8 mouse cellular contexts compared by ENCODE assay signal in genomic region chr3:115642846-115643260, GRCm38 (mm10).
DNase-seq lines count a peak whose midpoint lies in the region; ATAC-seq and TF ChIP-seq lines count a peak whose summit lies in the region.

No protein-coding gene starts in this region.

- peak overlapping the region; percentile 67 for H3K4me2 ChIP-seq in heart, embryonic 12.5 days
- H3K4me2 ChIP-seq in kidney, embryonic 16.5 days (replicated peaks; ENCODE audit: low read depth, low read length), result peak overlapping the region; percentile 80
- peak overlapping the region; percentile 79 for H3K4me2 ChIP-seq in liver, embryonic 11.5 days
- H3K4me2 ChIP-seq in myocyte (ENCODE audit: low read depth), result peak overlapping the region; percentile 77

- no peak for TF ChIP-seq POLR2A in brain, embryonic 14.5 days (IDR thresholded peaks at IDR 0.05; ENCODE audit: borderline replicate concordance, extremely low read depth, insufficient read depth, insufficient read length, poor library complexity, severe bottlenecking)
- no peak for TF ChIP-seq POLR2A in myocyte (IDR thresholded peaks at IDR 0.05; ENCODE audit: insufficient read length, low read depth)

- H3K79me2 ChIP-seq in C2C12 (ENCODE audit: control insufficient read depth, insufficient read depth) (no peaks in the 10 kb centered on the region), myocyte (ENCODE audit: control insufficient read depth, insufficient read depth) (no peaks in the 10 kb centered on the region)

- 6% methylated on average over 11 of the region's 11 CpGs for WGBS in heart, embryonic 12.5 days
- WGBS in kidney, embryonic 16.5 days, result 5% methylated on average over 11 of the region's 11 CpGs
- 2% methylated on average over 11 of the region's 11 CpGs for WGBS in liver, embryonic 11.5 days

- H3K9me3 ChIP-seq in erythroblast, embryonic 14.5 days (ENCODE audit: control insufficient read depth, low read length), result peaks cover 3% of the 10 kb centered on the region; the same call in 1 of the 2 replicates
- H3K9me3 ChIP-seq in heart, embryonic 12.5 days (replicated peaks), result no peaks in the 10 kb centered on the region
- H3K9me3 ChIP-seq in kidney, embryonic 16.5 days (ENCODE audit: low read length), result no peaks in the 10 kb centered on the region
- H3K9me3 ChIP-seq in liver, embryonic 11.5 days (ENCODE audit: control insufficient read depth, low read length), result no peaks in the 10 kb centered on the region

- H3ac ChIP-seq in C2C12 (ENCODE audit: control insufficient read depth, insufficient read length, low read depth), result no peak overlapping the region
- no peak overlapping the region for H3ac ChIP-seq in myocyte (ENCODE audit: control insufficient read depth, insufficient read length)

- no peaks in the 10 kb centered on the region for H3K79me3 ChIP-seq in C2C12 (ENCODE audit: low read depth)

- peak overlapping the region; percentile 77 for H3K27ac ChIP-seq in heart, embryonic 12.5 days (ENCODE audit: poor library complexity, severe bottlenecking)
- H3K27ac ChIP-seq in kidney, embryonic 16.5 days (ENCODE audit: low read length), result peak overlapping the region; percentile 43; the same call in 1 of the 2 replicates
- peak overlapping the region; percentile 86; the same call in 1 of the 2 replicates for H3K27ac ChIP-seq in liver, embryonic 11.5 days (ENCODE audit: low read depth, low read length)

- H3K4me3 ChIP-seq in C2C12 (ENCODE audit: insufficient read depth, poor library complexity, severe bottlenecking) (no peak overlapping the region), myocyte (peak overlapping the region; percentile 22)
- H3K4me3 ChIP-seq in erythroblast, embryonic 14.5 days (replicated peaks), result peak overlapping the region; percentile 61
- peak overlapping the region; percentile 47 for H3K4me3 ChIP-seq in heart, embryonic 12.5 days
- H3K4me3 ChIP-seq in kidney, embryonic 16.5 days (ENCODE audit: low read length), result peak overlapping the region; percentile 55
- peak overlapping the region; percentile 47 for H3K4me3 ChIP-seq in liver, embryonic 11.5 days (ENCODE audit: low read depth, low read length)

- H3K4me1 ChIP-seq in erythroblast, embryonic 14.5 days (ENCODE audit: control insufficient read depth), result peaks cover 44% of the 10 kb centered on the region
- H3K4me1 ChIP-seq in heart, embryonic 12.5 days (replicated peaks), result peaks cover 35% of the 10 kb centered on the region
- peaks cover 12% of the 10 kb centered on the region; the same call in 1 of the 2 replicates for H3K4me1 ChIP-seq in kidney, embryonic 16.5 days (ENCODE audit: insufficient read depth, low read length)
- H3K4me1 ChIP-seq in liver, embryonic 11.5 days (replicated peaks; ENCODE audit: control insufficient read depth, insufficient read depth, low read length), result peaks cover 17% of the 10 kb centered on the region

- H3K27me3 ChIP-seq in C2C12 (ENCODE audit: control insufficient read depth, insufficient read depth, insufficient read length) (no peaks in the 10 kb centered on the region), myocyte (ENCODE audit: control insufficient read depth, insufficient read depth, insufficient read length) (no peaks in the 10 kb centered on the region)
- H3K27me3 ChIP-seq in erythroblast, embryonic 14.5 days (ENCODE audit: control insufficient read depth), result peaks cover 4% of the 10 kb centered on the region; the same call in 1 of the 2 replicates
- H3K27me3 ChIP-seq in heart, embryonic 12.5 days (replicated peaks), result no peaks in the 10 kb centered on the region
- H3K27me3 ChIP-seq in kidney, embryonic 16.5 days (ENCODE audit: insufficient read depth, low read length), result no peaks in the 10 kb centered on the region
- no peaks in the 10 kb centered on the region for H3K27me3 ChIP-seq in liver, embryonic 11.5 days (replicated peaks; ENCODE audit: control insufficient read depth, insufficient read depth, low read length)
- H3K27me3 ChIP-seq in splenic B cell, adult 2 months (ENCODE audit: control insufficient read depth, insufficient read depth, low read length, poor library complexity, severe bottlenecking), result no peaks in the 10 kb centered on the region

- TF ChIP-seq CTCF in C2C12 (IDR thresholded peaks at IDR 0.05; ENCODE audit: control insufficient read depth, insufficient read depth, insufficient read length), result peak; percentile 51
- peak; percentile 97 for TF ChIP-seq CTCF in brain, embryonic 14.5 days (IDR thresholded peaks at IDR 0.05; ENCODE audit: borderline replicate concordance, extremely low read depth, insufficient read depth, insufficient read length)

- peak; percentile 93 for DNase-seq in brain, embryonic 14.5 days (ENCODE audit: low read depth)
- DNase-seq in liver, embryonic 11.5 days (ENCODE audit: low spot score), result peak; percentile 79
- DNase-seq in splenic B cell, adult 2 months (ENCODE audit: low read depth, low spot score), result peak; percentile 91

- no peaks in the 10 kb centered on the region for H3K36me3 ChIP-seq in C2C12 (ENCODE audit: control insufficient read depth, insufficient read depth)
- H3K36me3 ChIP-seq in erythroblast, embryonic 14.5 days (ENCODE audit: control insufficient read depth), result no peaks in the 10 kb centered on the region
- no peaks in the 10 kb centered on the region for H3K36me3 ChIP-seq in heart, embryonic 12.5 days
- H3K36me3 ChIP-seq in kidney, embryonic 16.5 days (ENCODE audit: insufficient read depth, low read length), result no peaks in the 10 kb centered on the region
- no peaks in the 10 kb centered on the region for H3K36me3 ChIP-seq in liver, embryonic 11.5 days (ENCODE audit: control insufficient read depth, insufficient read depth, low read length)
- H3K36me3 ChIP-seq in myocyte (ENCODE audit: control insufficient read depth, insufficient read depth), result no peaks in the 10 kb centered on the region
- H3K36me3 ChIP-seq in splenic B cell, adult 2 months (ENCODE audit: control insufficient read depth, insufficient read depth, low read length, poor library complexity, severe bottlenecking), result no peaks in the 10 kb centered on the region

- 0 out of 2 replicates have a peak overlapping the region, but pooled peaks have one; percentile 19 for H3K9ac ChIP-seq in heart, embryonic 12.5 days
- peak overlapping the region; percentile 65 for H3K9ac ChIP-seq in kidney, embryonic 16.5 days (replicated peaks; ENCODE audit: low read length)
- no peak overlapping the region; the same call in 1 of the 2 replicates for H3K9ac ChIP-seq in liver, embryonic 11.5 days (ENCODE audit: low read depth, low read length)

- ATAC-seq in heart, embryonic 12.5 days (ENCODE audit: insufficient number of reproducible peaks, low FRiP score), result no peak
- ATAC-seq in kidney, embryonic 16.5 days (ENCODE audit: low FRiP score, low TSS enrichment), result peak; percentile 59; the same call in 1 of the 2 replicates
- no peak; the same call in 1 of the 2 replicates for ATAC-seq in liver, embryonic 11.5 days (replicated peaks; ENCODE audit: low FRiP score)

TF ChIP-seq in C2C12, 6 proteins besides CTCF, POLR2A, EP300 and RAD21:
- TF ChIP-seq MYOD1 (IDR thresholded peaks at IDR 0.05; ENCODE audit: control insufficient read depth, insufficient read length, low read depth) (no peak), USF1 (IDR thresholded peaks at IDR 0.05; ENCODE audit: low read depth) (no peak), FOSL1 (IDR thresholded peaks at IDR 0.05; ENCODE audit: insufficient read depth, low read length, poor library complexity, severe bottlenecking) (no peak), CEBPB (IDR thresholded peaks at IDR 0.05; ENCODE audit: low read depth) (no peak), MAX (IDR thresholded peaks at IDR 0.05) (no peak), MYOG (IDR thresholded peaks at IDR 0.05; ENCODE audit: control insufficient read depth, extremely low read depth, insufficient read length) (no peak)

TF ChIP-seq in myocyte, 11 proteins besides CTCF, POLR2A, EP300 and RAD21:
- no peak for TF ChIP-seq MYOG (IDR thresholded peaks at IDR 0.05; ENCODE audit: control insufficient read depth in 1 of 3, insufficient read depth in 1 of 3, insufficient read length in 2 of 3, low read depth in 2 of 3)
- TF ChIP-seq POLR2AphosphoS2 (IDR thresholded peaks at IDR 0.05; ENCODE audit: insufficient read length, low read depth), result no peak
- TF ChIP-seq TCF12 (IDR thresholded peaks at IDR 0.05; ENCODE audit: insufficient read depth, poor library complexity, severe bottlenecking), result no peak
- TF ChIP-seq USF1 (IDR thresholded peaks at IDR 0.05; ENCODE audit: low read depth), result no peak
- no peak for TF ChIP-seq REST (IDR thresholded peaks at IDR 0.05; ENCODE audit: insufficient read depth, insufficient read length)
- TF ChIP-seq MAX (IDR thresholded peaks at IDR 0.05; ENCODE audit: low read depth), result no peak
- no peak for TF ChIP-seq SRF (IDR thresholded peaks at IDR 0.05; ENCODE audit: control insufficient read depth, insufficient read length, low read depth)
- TF ChIP-seq CEBPB (IDR thresholded peaks at IDR 0.05; ENCODE audit: insufficient read depth, poor library complexity, severe bottlenecking), result no peak
- no peak for TF ChIP-seq MYOD1 (IDR thresholded peaks at IDR 0.05; ENCODE audit: control insufficient read depth in 1 of 3, insufficient read length in 2 of 3, low read depth in 2 of 3)
- no peak for TF ChIP-seq E2F4 (IDR thresholded peaks at IDR 0.05; ENCODE audit: insufficient read depth)
- TF ChIP-seq TCF3 (IDR thresholded peaks at IDR 0.05; ENCODE audit: insufficient read length, low read depth), result no peak
